Mouse (Mus musculus) right cerebral cortex, postnatal 25 days (tissue): ENCODE results near the gene Khnyn.

Experiments
- DNase-seq: peaks from one replicate; pipeline ENCODE4 v3.0.0; 2022

Khnyn gene

GRCm38 (mm10) chr14:55873714-55874683 is 10.7 kb upstream of the Khnyn start:
- DNase-seq, result peak; percentile 77

- DNase-seq, result no peak
Observed at GRCm38 (mm10) chr14:55877469-55878315, 7.1 kb upstream of the Khnyn start.

GRCm38 (mm10) chr14:55878316-55878940 is 6.3 kb upstream of the Khnyn start:
- DNase-seq, result no peak

- DNase-seq, result peak; percentile 69
Observed at GRCm38 (mm10) chr14:55879623-55880022, 5.1 kb upstream of the Khnyn start.

DNA sequence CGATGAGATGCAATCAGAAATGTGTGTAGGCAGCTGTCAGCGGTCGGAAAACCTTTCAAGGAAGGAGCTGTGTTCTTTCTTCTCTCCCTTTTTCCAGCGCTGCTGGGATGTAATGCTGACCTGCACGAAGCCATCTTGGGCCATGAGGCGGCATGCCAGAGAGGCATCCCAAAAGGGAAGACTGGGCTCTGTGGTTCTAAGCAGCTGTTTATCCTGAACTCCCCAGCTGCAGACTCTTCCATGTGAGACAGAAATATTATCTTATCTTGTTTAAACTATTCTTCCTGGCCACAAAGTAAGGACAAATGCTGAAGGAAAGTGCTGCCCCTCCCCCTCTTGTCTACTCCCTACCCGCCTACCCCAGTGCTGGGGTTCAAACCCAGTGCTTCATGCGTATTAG is 3.8 kb upstream of the Khnyn start:
- no peak for DNase-seq

GRCm38 (mm10) chr14:55882171-55882641 is 2.5 kb upstream of the Khnyn start:
- DNase-seq, result no peak

DNA sequence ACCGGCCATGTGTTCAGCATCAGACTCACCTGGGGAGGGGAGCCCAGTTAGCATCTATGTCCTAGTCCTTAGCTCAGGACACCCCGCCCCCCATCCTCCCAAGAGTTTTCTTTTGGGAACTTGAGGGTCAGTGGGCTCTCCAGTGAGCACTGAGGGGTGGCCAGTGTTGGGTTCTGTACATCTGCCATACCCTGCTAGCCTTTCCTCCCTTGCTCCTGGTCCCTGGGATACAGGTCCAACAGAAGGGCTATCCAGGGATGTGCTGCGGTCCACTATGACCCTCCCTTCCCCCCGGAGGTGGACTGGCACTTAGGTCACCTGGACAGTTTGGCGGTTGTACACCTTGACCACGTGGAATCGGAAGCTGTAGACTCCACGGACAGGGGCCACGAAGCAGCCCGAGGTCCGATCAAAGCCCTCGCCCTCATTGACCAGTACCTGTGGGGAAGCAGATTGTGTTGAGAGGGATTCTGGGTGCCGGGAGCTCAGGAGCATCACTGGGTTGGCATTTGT is 1.5 kb upstream of the Khnyn start:
- DNase-seq, result no peak

DNA sequence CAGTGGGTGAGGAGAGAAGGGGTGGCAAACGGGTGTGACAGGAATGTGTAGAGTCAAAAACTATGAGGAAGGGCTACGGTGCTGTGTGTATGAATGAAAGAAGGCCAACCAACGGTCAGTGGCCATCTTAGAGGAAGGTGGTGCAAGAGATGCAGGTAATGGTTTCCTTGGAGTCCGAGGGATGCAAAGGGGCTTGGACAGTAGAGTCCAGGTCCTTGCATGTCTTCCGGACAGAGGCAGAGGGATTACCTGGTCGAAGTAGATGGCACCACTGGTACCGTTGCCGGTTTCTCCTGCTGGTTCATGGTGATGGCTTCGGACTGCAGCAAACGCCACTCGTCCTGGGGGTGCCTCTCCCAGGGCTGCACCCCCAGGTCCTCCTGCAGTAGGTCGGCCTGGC is 1.1 kb upstream of the Khnyn start:
- no peak for DNase-seq

GRCm38 (mm10) chr14:55884166-55884565 is 581 bp upstream of the Khnyn start, which contains the start of gene Cbln3:
TSS of gene Cbln3 (minus strand) at chr14:55884392.
- DNase-seq, result no peak

- no peak for DNase-seq
Observed at GRCm38 (mm10) chr14:55885114-55885790, 505 bp downstream of the Khnyn start.

- DNase-seq, result peak; percentile 44
Observed at GRCm38 (mm10) chr14:55885791-55886271, 1.1 kb downstream of the Khnyn start.

DNA sequence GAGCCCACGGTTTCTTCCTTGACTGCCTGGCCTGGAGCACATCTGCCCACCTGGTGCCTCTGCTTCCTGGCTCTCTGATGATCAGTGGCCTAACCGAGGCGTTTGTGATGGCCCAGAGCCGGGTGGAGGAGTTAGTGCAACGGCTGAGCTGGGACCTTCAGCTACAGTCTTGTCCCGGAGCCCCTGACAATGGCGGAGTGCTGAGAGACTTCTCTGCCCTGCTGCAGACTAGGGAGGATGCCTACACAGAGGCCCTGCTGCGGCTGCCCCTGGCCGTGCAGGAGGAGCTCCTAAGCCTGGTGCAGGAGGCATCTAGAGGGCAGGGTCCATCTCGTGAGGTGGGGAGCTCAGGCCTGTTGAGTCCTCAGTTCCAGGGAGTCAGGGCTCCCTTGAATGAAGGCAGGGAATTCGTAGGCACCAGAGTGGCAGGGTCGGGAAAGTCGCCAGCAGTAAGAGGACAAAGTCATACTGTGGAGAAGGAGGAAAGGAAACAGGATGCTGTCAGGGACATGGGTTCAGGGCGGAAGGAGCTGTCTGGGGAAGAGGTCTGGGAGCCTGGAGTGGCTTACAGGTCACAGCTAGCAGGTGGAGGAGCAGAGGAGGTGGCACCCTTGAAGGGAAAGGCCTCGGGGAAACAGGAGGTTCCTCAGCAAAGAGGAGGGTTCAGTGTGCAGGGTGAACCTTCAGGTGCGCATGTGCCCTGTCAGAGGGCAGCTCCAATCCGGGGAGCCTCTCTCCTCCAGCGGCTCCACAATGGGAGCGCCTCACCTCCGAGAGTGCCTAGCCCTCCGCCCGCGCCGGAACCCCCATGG is 2.0 kb downstream of the Khnyn start:
- no peak for DNase-seq

- DNase-seq, result no peak
Observed at GRCm38 (mm10) chr14:55897671-55898070, 12.9 kb downstream of the Khnyn start.

GRCm38 (mm10) chr14:55898947-55899346 is 14.2 kb downstream of the Khnyn start:
- no peak for DNase-seq

DNA sequence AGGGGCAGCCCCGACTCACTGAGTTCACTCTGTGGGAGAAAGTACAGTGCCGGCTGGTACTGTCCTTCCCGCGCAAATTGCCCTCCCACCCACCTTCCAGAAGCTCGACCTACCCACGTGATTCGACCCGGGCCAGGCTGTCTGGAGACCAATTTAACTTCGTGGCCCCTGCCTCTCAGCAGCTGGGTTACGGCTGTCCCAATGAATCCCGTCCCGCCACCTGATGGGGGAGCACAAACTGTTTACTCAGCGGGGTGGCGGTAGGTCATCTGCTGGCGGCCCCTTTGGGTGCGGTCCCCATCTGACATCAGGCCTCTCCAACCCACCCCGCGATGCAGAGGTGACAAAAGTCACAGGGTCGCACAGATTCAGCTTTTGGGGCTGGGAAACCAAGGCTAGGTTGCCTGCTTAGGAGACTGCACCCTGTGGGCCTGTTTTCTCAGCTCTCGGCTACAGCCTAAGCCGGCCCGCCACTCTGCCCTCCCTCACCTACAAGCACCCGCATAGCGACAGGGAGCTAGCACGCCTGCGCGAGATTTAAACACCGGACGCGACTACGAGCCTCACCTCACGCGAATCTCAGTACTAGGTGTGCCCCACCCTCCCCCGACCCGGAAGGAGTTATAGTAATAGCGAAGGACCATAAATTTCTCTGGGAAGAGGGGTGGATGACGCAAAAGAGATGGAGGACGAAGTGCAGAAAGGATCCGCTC is 15.1 kb downstream of the Khnyn start, which contains the start of gene Sdr39u1:
Gene Sdr39u1 (minus strand): TSS at position 593 of the 713 bp plus-strand sequence.
- peak; percentile 89 for DNase-seq

- no peak for DNase-seq
Observed at GRCm38 (mm10) chr14:55900414-55900755, 15.6 kb downstream of the Khnyn start.

- DNase-seq, result no peak
Observed at GRCm38 (mm10) chr14:55905518-55905917, 20.8 kb downstream of the Khnyn start.

GRCm38 (mm10) chr14:55913406-55913805 is 28.7 kb downstream of the Khnyn start:
- DNase-seq, result no peak

GRCm38 (mm10) chr14:55918240-55919082 is 33.7 kb downstream of the Khnyn start:
- DNase-seq, result peak; percentile 44
